Mouse (Mus musculus) midbrain, embryonic 14.5 days (tissue): Measurements from ENCODE around the gene Anks3. TPM values are rescaled to one million over a fixed set of nuclear protein-coding genes. Genes with fewer than 3 reads are reported as not detected.

Experiments used
- ATAC-seq: fragments of 200-750 bp; cut with Nextera tagmentation; 2 replicates; pipeline ENCODE4 v1.8.0; 2017; ENCODE audit warnings: moderate number of reproducible peaks, moderate library complexity; ENCODE audit not compliant: low FRiP score, low TSS enrichment
- DNase-seq: peaks from one replicate; pipeline ENCODE4 v3.0.0-alpha.2; 2015
- H3K27ac ChIP-seq: fragments of 300-500 bp; sonication (generic); replicated peaks from 2 replicates; pipeline ENCODE4 v1.5.1; 2014; ENCODE audit warnings: mild to moderate bottlenecking, low read depth, low read length, moderate library complexity
- H3K27me3 ChIP-seq: fragments of 300-500 bp; sonication (generic); 2 replicates; pipeline ENCODE4 v1.6.1; 2014; ENCODE audit warnings: low read length, control low read depth, mixed read lengths; ENCODE audit not compliant: control insufficient read depth, insufficient read depth
- H3K36me3 ChIP-seq: fragments of 300-500 bp; sonication (generic); 2 replicates; pipeline ENCODE4 v1.6.1; 2014; ENCODE audit warnings: low read length, control low read depth; ENCODE audit not compliant: control insufficient read depth, insufficient read depth
- H3K4me1 ChIP-seq: fragments of 300-500 bp; sonication (generic); 2 replicates; pipeline ENCODE4 v1.6.1; 2014; ENCODE audit warnings: mild to moderate bottlenecking, antibody characterized with exemption, low read length, control low read depth; ENCODE audit not compliant: control insufficient read depth, insufficient read depth
- H3K4me2 ChIP-seq: fragments of 300-500 bp; sonication (generic); 2 replicates; pipeline ENCODE4 v1.6.1; 2014; ENCODE audit warnings: mild to moderate bottlenecking, low read length, moderate library complexity
- H3K4me3 ChIP-seq: fragments of 300-500 bp; sonication (generic); replicated peaks from 2 replicates; pipeline ENCODE4 v1.5.1; 2014; ENCODE audit warnings: low read depth, low read length
- H3K9ac ChIP-seq: fragments of 300-500 bp; sonication (generic); replicated peaks from 2 replicates; pipeline ENCODE4 v1.6.1; 2014; ENCODE audit warnings: mild to moderate bottlenecking, low read length, moderate library complexity
- H3K9me3 ChIP-seq: fragments of 300-500 bp; sonication (generic); 2 replicates; pipeline ENCODE4 v1.6.1; 2016; ENCODE audit warnings: low read length, control low read depth, mixed read lengths; ENCODE audit not compliant: control insufficient read depth
- WGBS: fragments of 180-500 bp; shearing (Covaris S2); extraction: QIAGEN DNeasy Blood & Tissue Kit; methylation state at CpG from one replicate; pipeline ENCODE4 v1.1.7; 2014; 5-methylcytosine and 5-hydroxymethylcytosine counted together
- polyA plus RNA-seq: library from polyadenylated mRNA; unstranded; fragments of >200 nt; fragmentation: Nextera tagmentation; extraction: Ambion mirVana; gene quantifications from 2 replicates; pipeline ENCODE4 v1.2.1, GENCODE M21; 2014

Gene Anks3
- polyA plus RNA-seq, 1 experiment from 2014 or later, result 70.6 TPM

DNA sequence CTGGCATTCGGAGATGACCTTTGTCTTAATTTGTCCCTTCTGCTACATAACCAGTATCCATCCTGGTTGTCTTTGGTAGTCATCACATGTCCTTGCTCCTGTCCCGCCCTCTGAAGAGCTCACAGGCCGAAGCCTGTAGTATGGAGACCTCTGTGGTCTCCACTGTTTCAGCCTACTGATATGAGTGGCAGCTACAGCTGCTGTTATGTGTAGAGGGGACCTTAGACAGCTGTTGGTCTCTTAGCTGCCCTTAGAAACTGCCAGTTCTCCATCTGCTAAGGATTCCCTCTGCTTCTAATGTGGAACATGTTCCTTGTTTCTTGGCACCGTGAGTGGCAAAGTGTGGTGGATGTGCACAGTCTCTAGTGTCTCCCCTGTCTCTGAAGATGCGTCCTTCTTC is 40.0 kb downstream of the Anks3 start:
- no peaks in the 10 kb centered on the region for H3K27me3 ChIP-seq
- DNase-seq (no peak), ATAC-seq (no peak)
- H3K4me3 ChIP-seq, result no peak overlapping the region
- WGBS, result 98% methylated on average over 5 of the region's 5 CpGs
- H3K27ac ChIP-seq, result no peak overlapping the region
- no peak overlapping the region for H3K4me2 ChIP-seq
- H3K36me3 ChIP-seq, result peaks cover 88% of the 10 kb centered on the region
- H3K9me3 ChIP-seq, result no peaks in the 10 kb centered on the region
- no peak overlapping the region for H3K9ac ChIP-seq
- H3K4me1 ChIP-seq, result no peaks in the 10 kb centered on the region

DNA sequence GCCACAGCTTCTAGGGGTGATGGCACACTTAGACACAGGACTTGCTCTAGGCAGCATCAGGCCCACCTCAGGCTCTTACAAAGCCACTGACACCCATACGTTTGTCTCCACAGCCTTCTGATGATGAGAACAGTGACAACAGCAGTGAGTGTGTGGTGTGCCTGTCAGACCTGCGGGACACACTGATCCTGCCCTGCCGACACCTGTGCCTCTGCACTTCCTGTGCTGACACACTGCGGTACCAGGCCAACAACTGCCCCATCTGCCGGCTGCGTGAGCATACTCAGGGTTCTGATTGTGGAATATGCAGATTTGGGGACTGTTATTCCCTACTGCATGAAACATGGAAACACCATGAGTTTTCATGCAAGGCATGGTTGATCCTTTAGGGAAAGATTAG is 41.5 kb downstream of the Anks3 start:
- Histone ChIP-seq H3K4me2 (no peak overlapping the region), H3K27ac (no peak overlapping the region), H3K4me1 (no peaks in the 10 kb centered on the region), H3K9me3 (no peaks in the 10 kb centered on the region), H3K4me3 (no peak overlapping the region), H3K27me3 (no peaks in the 10 kb centered on the region), H3K36me3 (peaks cover 86% of the 10 kb centered on the region), H3K9ac (no peak overlapping the region)
- WGBS, result 94% methylated on average over 6 of the region's 6 CpGs
- ATAC-seq (no peak), DNase-seq (no peak)

- ATAC-seq (no peak), DNase-seq (no peak)
- H3K27me3 ChIP-seq, result no peaks in the 10 kb centered on the region
- no peak overlapping the region for H3K4me3 ChIP-seq
- 85% methylated on average over 4 of the region's 4 CpGs for WGBS
- H3K9me3 ChIP-seq, result no peaks in the 10 kb centered on the region
- H3K4me2 ChIP-seq, result no peak overlapping the region
- H3K27ac ChIP-seq, result no peak overlapping the region
- H3K4me1 ChIP-seq, result no peaks in the 10 kb centered on the region
- H3K9ac ChIP-seq, result no peak overlapping the region
- H3K36me3 ChIP-seq, result peaks cover 81% of the 10 kb centered on the region
These were observed 43.4 kb downstream of the Anks3 start for GRCm38 (mm10) chr16:4920556-4920955.

DNA sequence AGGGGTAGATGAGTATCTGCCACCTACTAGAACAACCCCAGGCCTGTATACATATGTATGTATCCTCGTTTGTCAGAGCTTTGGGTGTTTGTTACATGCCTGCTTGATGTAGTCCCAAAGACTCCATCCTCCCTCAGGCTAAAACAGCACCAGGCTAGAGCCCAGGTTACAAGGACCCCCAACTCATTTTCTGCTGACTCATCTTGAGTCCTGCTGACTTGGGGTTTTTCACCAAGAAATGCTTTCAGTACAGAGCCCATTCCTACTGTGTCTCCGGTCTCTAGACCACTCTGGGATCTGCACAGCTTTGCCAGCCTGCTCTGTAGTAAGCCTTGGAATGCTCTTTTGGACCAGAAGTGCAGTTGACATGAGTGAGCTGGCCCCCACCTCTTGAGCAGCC is 47.4 kb downstream of the Anks3 start:
- Histone ChIP-seq H3K9ac (no peak overlapping the region), H3K9me3 (no peaks in the 10 kb centered on the region), H3K4me2 (no peak overlapping the region), H3K27ac (no peak overlapping the region), H3K4me1 (no peaks in the 10 kb centered on the region), H3K4me3 (no peak overlapping the region), H3K36me3 (peaks cover 68% of the 10 kb centered on the region), H3K27me3 (no peaks in the 10 kb centered on the region)
- ATAC-seq, result no peak
- DNase-seq, result no peak
- 92% methylated on average over 2 of the region's 2 CpGs for WGBS

- H3K36me3 ChIP-seq, result peaks cover 71% of the 10 kb centered on the region
- no peaks in the 10 kb centered on the region for H3K27me3 ChIP-seq
- ATAC-seq (no peak), DNase-seq (no peak)
- 92% methylated on average over 3 of the region's 3 CpGs for WGBS
- no peaks in the 10 kb centered on the region for H3K4me1 ChIP-seq
- no peak overlapping the region for H3K4me3 ChIP-seq
- no peak overlapping the region for H3K4me2 ChIP-seq
- H3K9me3 ChIP-seq, result no peaks in the 10 kb centered on the region
- H3K9ac ChIP-seq, result no peak overlapping the region
- H3K27ac ChIP-seq, result no peak overlapping the region
These were observed 48.1 kb downstream of the Anks3 start for GRCm38 (mm10) chr16:4915931-4916330.

GRCm38 (mm10) chr16:4913783-4914735 is 49.9 kb downstream of the Anks3 start:
- Histone ChIP-seq H3K9ac (no peak overlapping the region), H3K4me3 (no peak overlapping the region), H3K36me3 (peaks cover 76% of the 10 kb centered on the region), H3K9me3 (no peaks in the 10 kb centered on the region), H3K4me1 (no peaks in the 10 kb centered on the region), H3K27me3 (no peaks in the 10 kb centered on the region), H3K27ac (0 out of 2 replicates have a peak overlapping the region, but pooled peaks have one; percentile 1), H3K4me2 (no peak overlapping the region)
- peak; percentile 50; the same call in 1 of the 2 replicates for ATAC-seq
- peak; percentile 88 for DNase-seq
- WGBS, result 34% methylated on average over 12 of the region's 12 CpGs

GRCm38 (mm10) chr16:4912907-4913782 is 50.9 kb downstream of the Anks3 start:
- no peaks in the 10 kb centered on the region for H3K9me3 ChIP-seq
- ATAC-seq, result no peak
- no peaks in the 10 kb centered on the region for H3K4me1 ChIP-seq
- no peak overlapping the region for H3K4me3 ChIP-seq
- peak overlapping the region; percentile 1; the same call in 1 of the 2 replicates for H3K27ac ChIP-seq
- DNase-seq, result no peak
- H3K27me3 ChIP-seq, result no peaks in the 10 kb centered on the region
- H3K9ac ChIP-seq, result no peak overlapping the region
- H3K4me2 ChIP-seq, result no peak overlapping the region
- H3K36me3 ChIP-seq, result peaks cover 69% of the 10 kb centered on the region
- WGBS, result 79% methylated on average over 11 of the region's 11 CpGs

DNA sequence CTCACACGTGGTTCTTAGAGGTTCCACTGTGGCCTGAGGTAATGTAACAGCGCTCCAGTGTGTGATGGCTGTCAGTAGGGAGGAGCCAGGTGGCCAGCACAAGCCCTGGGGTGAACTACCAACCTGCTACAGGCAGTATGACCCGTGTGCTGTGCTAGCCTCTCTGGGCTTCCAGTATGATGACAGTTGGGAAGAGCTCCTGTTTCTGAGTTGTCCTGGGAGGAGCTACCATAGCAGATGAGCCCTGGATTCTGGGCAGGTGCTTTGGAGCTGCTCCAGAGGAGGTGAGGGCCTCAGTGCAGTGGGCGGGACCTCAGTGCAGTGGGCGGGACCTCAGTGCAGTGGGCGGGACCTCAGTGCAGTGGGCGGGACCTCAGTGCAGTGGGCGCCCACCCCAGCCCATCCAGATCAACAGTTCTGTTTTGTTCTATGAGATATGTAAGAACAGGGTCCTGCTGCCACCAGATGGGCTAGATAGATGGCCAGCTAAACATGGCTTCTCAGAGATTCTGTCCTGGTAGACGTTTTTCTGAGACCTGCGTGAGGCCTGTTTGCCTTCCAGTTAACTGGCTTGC is 51.8 kb downstream of the Anks3 start:
- 79% methylated on average over 10 of the region's 10 CpGs for WGBS
- Histone ChIP-seq H3K4me2 (no peak overlapping the region), H3K27me3 (no peaks in the 10 kb centered on the region), H3K4me3 (no peak overlapping the region), H3K36me3 (peaks cover 69% of the 10 kb centered on the region), H3K9ac (no peak overlapping the region), H3K9me3 (no peaks in the 10 kb centered on the region), H3K27ac (no peak overlapping the region), H3K4me1 (no peaks in the 10 kb centered on the region)
- no peak for ATAC-seq
- no peak for DNase-seq
